Mouse (Mus musculus) G1E (cell line): ENCODE measurements around the gene Eva1b. TPM values are rescaled to one million over a fixed set of nuclear protein-coding genes. Genes with fewer than 3 reads are reported as not detected.
"Not testable (repeated sequence)": the region's sequence is repeated elsewhere in the genome, so short reads cannot be mapped to it uniquely, and the experiment has no call there.

Source experiments
- ATAC-seq: 2 replicates; pipeline ENCODE4 v1.8.0; 2016; ENCODE audit warnings: mild to moderate bottlenecking; ENCODE audit not compliant: insufficient number of reproducible peaks, poor library complexity, low FRiP score, severe bottlenecking; ENCODE audit errors: extremely low read depth
- DNase-seq: peaks from one replicate; pipeline ENCODE4 v3.0.0; 2012; ENCODE audit warnings: low spot score
- H3K27me3 ChIP-seq: 2 replicates; pipeline ENCODE4 v1.6.1; 2012; ENCODE audit warnings: mild to moderate bottlenecking, low read length, inconsistent platforms; ENCODE audit not compliant: insufficient read depth
- H3K36me3 ChIP-seq: replicated peaks from 2 replicates; pipeline ENCODE3; 2012; ENCODE audit warnings: mild to moderate bottlenecking, inconsistent platforms
- H3K4me1 ChIP-seq: 2 replicates; pipeline ENCODE4 v1.6.1; 2012; ENCODE audit warnings: low read depth, low read length, inconsistent platforms, mixed read lengths; ENCODE audit not compliant: insufficient read depth
- H3K4me3 ChIP-seq: 2 replicates; pipeline ENCODE4 v1.5.1; 2012; ENCODE audit warnings: low read depth, mild to moderate bottlenecking, inconsistent platforms, low read length, moderate library complexity, mixed read lengths
- H3K9me3 ChIP-seq: replicated peaks from 2 replicates; pipeline ENCODE4 v1.6.1; 2012; ENCODE audit warnings: inconsistent platforms
- CTCF ChIP-seq: IDR thresholded peaks from 2 replicates; pipeline ENCODE4 v1.5.1; 2012; ENCODE audit warnings: low read depth, low read length, inconsistent platforms, mixed read lengths
- GATA1 ChIP-seq: IDR thresholded peaks from 2 replicates; pipeline ENCODE4 v1.6.1; 2012; ENCODE audit warnings: borderline replicate concordance, low read length, inconsistent platforms, mixed read lengths
- GATA2 ChIP-seq: IDR thresholded peaks from 2 replicates; pipeline ENCODE4 v1.6.1; 2012; ENCODE audit warnings: low read depth, low read length, inconsistent platforms, borderline replicate concordance
- POLR2AphosphoS5 ChIP-seq: IDR thresholded peaks from 2 replicates; pipeline ENCODE4 v1.6.1; 2012; ENCODE audit warnings: low read depth, low read length, inconsistent platforms; ENCODE audit not compliant: insufficient replicate concordance
- TAL1 ChIP-seq: conservative IDR thresholded peaks from 2 replicates; pipeline ENCODE4 v1.6.1; 2012; ENCODE audit warnings: low read depth, low read length, inconsistent platforms, mixed read lengths
- polyA plus RNA-seq: library from polyadenylated mRNA; stranded (reverse); fragments of >175 nt; gene quantifications from 2 replicates; pipeline ENCODE4 v1.2.3, GENCODE M21; 2012
- total RNA-seq, 2 experiments: library from RNA; stranded (forward) in 1 of 2; stranded (reverse) in 1 of 2; fragments of 200-1000 nt in 1 of 2; fragments of >200 nt in 1 of 2; fragmentation: Nextera tagmentation in 1 of 2; gene quantifications; 2 replicates each; pipeline ENCODE4 v1.2.3; 2014 to 2017

Gene Eva1b
- total and polyA plus RNA-seq, 3 experiments: 0.44 to 1.9 TPM; not detected in 1

GRCm38 (mm10) chr4:126166084-126166483, 18.5 kb downstream of the Eva1b start:
- no peak for TF ChIP-seq CTCF
- no peak for DNase-seq
- H3K27me3 ChIP-seq: no peaks in the 10 kb centered on the region
- no peak overlapping the region for H3K4me3 ChIP-seq
- H3K9me3 ChIP-seq: no peaks in the 10 kb centered on the region
- peaks cover 70% of the 10 kb centered on the region for H3K36me3 ChIP-seq
- ATAC-seq: no peak
- H3K4me1 ChIP-seq: peaks cover 44% of the 10 kb centered on the region

GRCm38 (mm10) chr4:126168851-126169250, 21.3 kb downstream of the Eva1b start:
- TF ChIP-seq TAL1 (no peak), GATA1 (no peak), GATA2 (no peak), POLR2AphosphoS5 (no peak), CTCF (no peak)
- peaks cover 89% of the 10 kb centered on the region for H3K36me3 ChIP-seq
- no peak overlapping the region for H3K4me3 ChIP-seq
- H3K4me1 ChIP-seq: peaks cover 27% of the 10 kb centered on the region
- ATAC-seq: no peak
- no peaks in the 10 kb centered on the region for H3K27me3 ChIP-seq
- no peaks in the 10 kb centered on the region for H3K9me3 ChIP-seq
- DNase-seq: no peak

GRCm38 (mm10) chr4:126170737-126171136, 23.2 kb downstream of the Eva1b start:
- H3K9me3 ChIP-seq, H3K27me3 ChIP-seq, H3K4me3 ChIP-seq, DNase-seq, ATAC-seq: not testable (repeated sequence)
- peaks cover 100% of the 10 kb centered on the region for H3K36me3 ChIP-seq
- peaks cover 28% of the 10 kb centered on the region for H3K4me1 ChIP-seq

- H3K4me1 ChIP-seq: peaks cover 16% of the 10 kb centered on the region
- H3K4me3 ChIP-seq: no peak overlapping the region
- H3K9me3 ChIP-seq: no peaks in the 10 kb centered on the region
- TF ChIP-seq GATA2 (no peak), GATA1 (no peak), POLR2AphosphoS5 (no peak), CTCF (no peak), TAL1 (no peak)
- peaks cover 95% of the 10 kb centered on the region for H3K36me3 ChIP-seq
- DNase-seq: no peak
- ATAC-seq: no peak
- H3K27me3 ChIP-seq: no peaks in the 10 kb centered on the region
Observed at GRCm38 (mm10) chr4:126173800-126174199, 26.3 kb downstream of the Eva1b start.

- H3K36me3 ChIP-seq: peaks cover 95% of the 10 kb centered on the region
- DNase-seq, ATAC-seq, H3K9me3 ChIP-seq, H3K4me3 ChIP-seq, H3K27me3 ChIP-seq: not testable (repeated sequence)
- peaks cover 14% of the 10 kb centered on the region for H3K4me1 ChIP-seq
Observed at GRCm38 (mm10) chr4:126175980-126176379, 28.4 kb downstream of the Eva1b start.

- Histone ChIP-seq H3K9me3 (no peaks in the 10 kb centered on the region), H3K4me1 (peaks cover 9% of the 10 kb centered on the region), H3K36me3 (peaks cover 91% of the 10 kb centered on the region), H3K4me3 (no peak overlapping the region), H3K27me3 (no peaks in the 10 kb centered on the region)
- TF ChIP-seq GATA1 (no peak), GATA2 (no peak), CTCF (no peak), POLR2AphosphoS5 (no peak), TAL1 (no peak)
- ATAC-seq (no peak; the same call in 1 of the 2 replicates), DNase-seq (no peak)
Observed at GRCm38 (mm10) chr4:126181170-126181957, 33.8 kb downstream of the Eva1b start.

- H3K9me3 ChIP-seq: no peaks in the 10 kb centered on the region
Observed at GRCm38 (mm10) chr4:126183034-126183433, 35.5 kb downstream of the Eva1b start.

More at GRCm38 (mm10) chr4:126183034-126183433, 35.5 kb downstream of the Eva1b start:
- no peak for DNase-seq
- TF ChIP-seq GATA1 (no peak), GATA2 (no peak), TAL1 (no peak), POLR2AphosphoS5 (no peak), CTCF (no peak)
- Histone ChIP-seq H3K27me3 (no peaks in the 10 kb centered on the region), H3K4me3 (no peak overlapping the region), H3K4me1 (peaks cover 9% of the 10 kb centered on the region; the same call in 1 of the 2 replicates), H3K36me3 (peaks cover 94% of the 10 kb centered on the region)
- ATAC-seq: no peak
